Mouse (Mus musculus) heart, postnatal 0 days (tissue): ENCODE data around the gene Gm3336. TPM values are rescaled to one million over a fixed set of nuclear protein-coding genes. Genes with fewer than 3 reads are reported as not detected.
A peak's percentile ranks its signal among the peaks of the same experiment; 100 is the strongest.

Experiments
- ATAC-seq: fragments of 200-750 bp; cut with Nextera tagmentation; 2 replicates; pipeline ENCODE4 v1.8.0; 2017; ENCODE audit warnings: low read depth, moderate number of reproducible peaks, moderate library complexity; ENCODE audit not compliant: insufficient read depth
- DNase-seq: peaks from one replicate; pipeline ENCODE4 v3.0.0-alpha.2; 2016; ENCODE audit warnings: low spot score
- H3K27ac ChIP-seq: fragments of 300-500 bp; sonication (generic); 2 replicates; pipeline ENCODE4 v1.5.1; 2014; ENCODE audit warnings: low read depth, mild to moderate bottlenecking
- H3K27me3 ChIP-seq: fragments of 300-500 bp; sonication (generic); 2 replicates; pipeline ENCODE4 v1.6.1; 2014; ENCODE audit warnings: low read length, mixed read lengths; ENCODE audit not compliant: control insufficient read depth, insufficient read depth
- H3K36me3 ChIP-seq: fragments of 300-500 bp; sonication (generic); replicated peaks from 2 replicates; pipeline ENCODE4 v1.6.1; 2014; ENCODE audit warnings: low read length, mixed read lengths; ENCODE audit not compliant: control insufficient read depth, insufficient read depth
- H3K4me1 ChIP-seq: fragments of 300-500 bp; sonication (generic); 2 replicates; pipeline ENCODE4 v1.6.1; 2014; ENCODE audit warnings: antibody characterized with exemption; ENCODE audit not compliant: control insufficient read depth, insufficient read depth
- H3K4me2 ChIP-seq: fragments of 300-500 bp; sonication (generic); 2 replicates; pipeline ENCODE4 v1.6.1; 2014; ENCODE audit warnings: low read depth, mild to moderate bottlenecking, low read length, moderate library complexity
- H3K4me3 ChIP-seq: fragments of 300-500 bp; sonication (generic); 2 replicates; pipeline ENCODE4 v1.5.1; 2014; ENCODE audit warnings: low read depth, low read length
- H3K9ac ChIP-seq: fragments of 300-500 bp; sonication (generic); replicated peaks from 2 replicates; pipeline ENCODE4 v1.6.1; 2014; ENCODE audit warnings: low read depth, low read length, mixed read lengths
- H3K9me3 ChIP-seq: fragments of 300-500 bp; sonication (generic); replicated peaks from 2 replicates; pipeline ENCODE4 v1.6.1; 2016; ENCODE audit warnings: low read length; ENCODE audit not compliant: control insufficient read depth
- CTCF ChIP-seq: IDR thresholded peaks from 2 replicates; pipeline ENCODE4 v1.5.1; 2016; ENCODE audit warnings: antibody characterized with exemption, control low read depth, low read depth
- EP300 ChIP-seq: IDR thresholded peaks from 2 replicates; pipeline ENCODE4 v1.6.1; 2016; ENCODE audit warnings: antibody characterized with exemption, low read depth
- WGBS: fragments of 180-500 bp; shearing (Covaris S2); extraction: QIAGEN DNeasy Blood & Tissue Kit; methylation state at CpG from one replicate; pipeline ENCODE4 v1.1.7; 2014; 5-methylcytosine and 5-hydroxymethylcytosine counted together
- polyA plus RNA-seq: library from polyadenylated mRNA; unstranded; fragments of >200 nt; fragmentation: Nextera tagmentation; extraction: Ambion mirVana; gene quantifications from 2 replicates; pipeline ENCODE4 v1.2.1, GENCODE M21; 2015
- total RNA-seq: library from RNA; depleted of rRNA; stranded (reverse); fragments of >200 nt; gene quantifications from 2 replicates; pipeline ENCODE4 v1.2.3, GENCODE M21; 2014; ENCODE audit warnings: low replicate concordance

Gene Gm3336
- total and polyA plus RNA-seq, 2 experiments from 2014 or later = not detected

DNA sequence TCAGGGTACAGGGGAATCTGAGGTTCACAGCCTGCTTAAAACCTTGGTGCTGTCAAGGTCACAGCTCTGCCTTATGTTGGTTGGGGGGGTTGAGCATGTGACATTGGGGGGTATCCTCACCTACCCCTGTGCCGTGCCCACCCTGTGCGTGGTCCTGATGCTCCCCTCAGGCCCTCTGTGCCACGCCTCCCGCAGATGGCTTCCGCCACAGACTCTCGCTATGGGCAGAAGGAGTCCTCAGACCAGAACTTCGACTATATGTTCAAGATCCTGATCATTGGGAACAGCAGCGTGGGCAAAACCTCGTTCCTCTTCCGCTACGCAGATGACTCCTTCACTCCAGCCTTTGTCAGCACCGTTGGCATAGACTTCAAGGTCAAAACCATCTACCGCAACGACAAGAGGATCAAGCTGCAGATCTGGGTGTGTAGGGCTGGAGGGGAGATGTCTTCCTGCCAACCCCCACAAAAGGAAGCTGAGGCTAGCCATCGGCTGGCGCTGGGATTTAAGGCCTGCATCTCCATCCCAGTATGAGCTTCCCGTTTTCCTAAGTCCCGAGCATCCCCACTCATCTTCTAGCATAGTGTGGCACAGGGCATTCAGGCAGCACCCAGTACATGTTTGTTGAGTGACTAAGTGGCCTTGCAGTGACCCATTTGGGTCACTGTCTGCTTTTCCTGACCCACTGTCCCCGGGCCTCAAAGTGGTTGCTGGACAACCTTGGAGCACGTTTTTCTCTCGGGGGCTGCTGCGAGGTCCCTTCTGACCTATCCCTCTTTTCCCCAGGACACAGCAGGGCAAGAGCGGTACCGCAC is 37.5 kb downstream of the Gm3336 start:
- no peak for DNase-seq
- peak overlapping the region; percentile 71 for H3K4me3 ChIP-seq

DNA sequence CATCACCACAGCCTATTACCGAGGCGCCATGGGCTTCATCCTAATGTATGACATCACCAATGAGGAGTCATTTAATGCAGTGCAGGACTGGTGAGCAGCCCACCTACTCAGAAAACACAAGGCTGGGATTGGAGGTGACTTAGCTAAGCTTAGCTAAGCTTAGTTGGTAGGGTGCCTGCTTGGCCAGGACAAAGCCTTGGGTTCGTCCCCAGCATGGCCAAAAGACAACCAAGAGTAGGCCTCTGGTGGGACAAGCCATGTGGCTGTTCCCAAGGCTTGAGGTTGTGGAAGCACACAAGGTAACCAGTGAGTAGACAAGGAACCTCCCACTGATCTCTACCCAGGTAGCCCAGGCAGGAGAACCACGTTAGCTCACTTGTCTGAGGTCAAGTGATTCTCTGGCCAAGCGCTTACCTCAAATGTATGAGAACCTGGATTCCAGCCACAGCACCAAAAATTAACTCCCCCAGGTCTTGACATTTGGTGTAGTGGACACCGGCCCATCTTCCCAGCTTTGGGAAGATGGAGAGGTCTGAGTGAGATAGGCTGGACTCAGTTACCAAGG is 38.2 kb downstream of the Gm3336 start:
- H3K9me3 ChIP-seq = no peaks in the 10 kb centered on the region
- no peak overlapping the region for H3K9ac ChIP-seq
- H3K27me3 ChIP-seq = no peaks in the 10 kb centered on the region
- H3K4me1 ChIP-seq = peaks cover 28% of the 10 kb centered on the region
- H3K4me3 ChIP-seq = no peak overlapping the region
- 89% methylated on average over 6 of the region's 6 CpGs for WGBS
- peaks cover 28% of the 10 kb centered on the region for H3K36me3 ChIP-seq
- DNase-seq (no peak), ATAC-seq (no peak)
- no peak overlapping the region for H3K4me2 ChIP-seq
- TF ChIP-seq EP300 (no peak), CTCF (no peak)
- no peak overlapping the region for H3K27ac ChIP-seq

More for the DNA sequence above, 37.5 kb downstream of the Gm3336 start:
- WGBS = 80% methylated on average over 24 of the region's 24 CpGs
- no peak for ATAC-seq
- Histone ChIP-seq H3K4me2 (peak overlapping the region; percentile 92), H3K27ac (no peak overlapping the region), H3K9me3 (no peaks in the 10 kb centered on the region), H3K9ac (peak overlapping the region; percentile 74; the same call in 1 of the 2 replicates), H3K27me3 (no peaks in the 10 kb centered on the region), H3K36me3 (peaks cover 28% of the 10 kb centered on the region), H3K4me1 (peaks cover 28% of the 10 kb centered on the region)
- no peak for TF ChIP-seq CTCF
- TF ChIP-seq EP300 = no peak

DNA sequence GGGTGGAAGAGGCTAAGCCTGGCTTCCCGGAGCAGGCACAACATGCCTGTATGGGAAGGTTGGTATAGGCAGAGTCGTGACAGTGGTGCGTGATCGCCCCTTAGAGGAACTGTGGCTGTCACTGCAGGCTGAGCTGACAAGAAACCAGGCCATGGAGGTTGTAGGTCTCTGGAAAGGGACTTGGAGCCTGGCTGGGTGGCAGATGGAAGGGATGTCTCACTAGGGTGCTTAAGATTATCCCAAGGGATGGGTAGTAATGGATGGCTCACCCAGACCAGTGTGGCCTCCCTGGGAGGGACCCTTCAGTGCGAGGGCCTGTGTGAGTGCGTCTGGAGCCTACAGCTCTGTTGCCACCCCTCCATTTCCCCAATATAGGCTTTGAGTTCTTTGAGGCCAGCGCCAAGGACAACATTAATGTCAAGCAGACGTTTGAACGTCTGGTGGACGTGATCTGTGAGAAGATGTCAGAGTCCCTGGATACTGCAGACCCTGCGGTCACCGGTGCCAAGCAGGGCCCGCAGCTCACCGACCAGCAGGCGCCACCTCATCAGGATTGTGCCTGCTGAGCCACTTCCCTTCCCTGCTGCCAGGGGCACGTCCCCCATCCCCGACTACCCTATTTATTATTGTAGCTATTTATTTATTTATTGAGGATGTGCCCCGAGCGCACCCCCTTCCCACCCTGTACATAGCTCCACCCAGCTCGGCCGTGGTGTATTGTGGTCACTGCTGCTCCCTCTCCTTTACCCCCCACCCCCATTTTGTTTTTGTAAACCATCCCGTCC is 39.4 kb downstream of the Gm3336 start:
- no peak for DNase-seq
- 73% methylated on average over 22 of the region's 22 CpGs for WGBS

DNA sequence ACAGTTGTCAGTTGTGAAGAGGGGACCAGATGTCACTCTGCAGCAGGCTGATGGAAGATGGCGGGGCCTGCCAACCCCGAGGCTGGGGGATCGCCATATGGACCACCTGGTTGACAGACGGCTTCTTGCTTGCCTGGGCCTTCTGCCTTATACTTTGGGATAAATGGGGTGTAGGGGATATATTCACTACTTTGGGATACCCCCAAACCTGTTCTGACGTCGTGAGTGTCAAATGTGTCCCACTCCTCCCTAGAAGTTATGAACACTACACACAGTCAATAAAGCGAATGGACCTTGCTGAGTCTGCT is 39.9 kb downstream of the Gm3336 start:
- H3K9me3 ChIP-seq = no peaks in the 10 kb centered on the region
- ATAC-seq (no peak), DNase-seq (no peak)
- no peak overlapping the region for H3K4me2 ChIP-seq
- no peaks in the 10 kb centered on the region for H3K27me3 ChIP-seq
- WGBS = 88% methylated on average over 7 of the region's 7 CpGs
- H3K4me3 ChIP-seq = no peak overlapping the region
- peaks cover 27% of the 10 kb centered on the region for H3K4me1 ChIP-seq
- no peak overlapping the region for H3K9ac ChIP-seq
- TF ChIP-seq EP300 (no peak), CTCF (no peak)
- H3K36me3 ChIP-seq = peaks cover 28% of the 10 kb centered on the region
- H3K27ac ChIP-seq = no peak overlapping the region

More for the DNA sequence above, 39.4 kb downstream of the Gm3336 start:
- Histone ChIP-seq H3K36me3 (peaks cover 28% of the 10 kb centered on the region), H3K27ac (no peak overlapping the region), H3K4me1 (peaks cover 28% of the 10 kb centered on the region), H3K4me3 (no peak overlapping the region), H3K4me2 (no peak overlapping the region), H3K27me3 (no peaks in the 10 kb centered on the region), H3K9ac (no peak overlapping the region), H3K9me3 (no peaks in the 10 kb centered on the region)
- ATAC-seq = no peak
- TF ChIP-seq CTCF = peak; percentile 50
- TF ChIP-seq EP300 = no peak

DNA sequence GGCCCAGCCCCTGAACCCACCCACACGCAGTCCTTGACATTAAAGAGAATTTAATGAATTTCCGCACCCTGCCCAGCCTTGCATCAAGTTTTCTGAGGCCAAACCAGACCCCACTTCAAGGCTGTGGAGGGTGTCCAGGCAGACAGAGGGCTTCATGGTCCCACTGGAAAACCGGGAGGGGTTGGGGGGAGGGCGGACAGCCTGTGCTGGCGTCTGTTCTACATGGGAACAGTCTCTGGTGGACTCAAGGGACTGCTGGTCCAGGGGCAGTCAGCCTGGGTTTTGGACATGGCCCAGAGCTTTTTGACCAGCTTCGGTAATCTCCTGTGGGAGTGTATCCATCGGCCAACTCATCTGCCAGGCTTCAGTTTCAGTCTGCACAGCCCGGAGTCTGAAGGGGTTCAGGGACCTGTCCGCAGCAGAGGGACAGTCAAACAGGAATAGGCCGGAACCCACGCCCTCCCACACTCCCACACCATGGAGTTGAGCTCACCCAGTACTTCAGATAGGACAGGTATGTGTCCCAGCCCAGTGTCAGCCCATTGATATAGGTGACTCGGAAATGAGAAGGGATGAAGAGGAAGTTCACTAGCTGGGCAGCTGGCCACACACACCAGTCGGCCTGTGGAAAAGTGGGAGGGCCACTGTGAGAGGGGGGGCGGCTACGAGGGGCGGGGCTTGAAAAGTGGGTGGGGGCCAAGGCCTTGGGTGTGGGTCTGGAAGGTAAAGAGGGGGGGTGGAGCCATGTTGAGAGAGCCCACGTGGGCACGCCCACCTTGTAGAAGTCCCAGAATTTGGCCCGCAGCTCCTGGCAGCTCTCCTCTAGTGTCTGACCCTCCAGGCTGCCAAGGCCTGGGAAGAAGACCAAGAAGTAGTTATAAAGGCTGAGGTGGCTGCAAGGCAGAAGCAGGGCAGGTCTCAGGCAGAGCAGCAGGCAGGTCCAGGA is 40.5 kb downstream of the Gm3336 start:
- no peak for DNase-seq
- Histone ChIP-seq H3K27ac (no peak overlapping the region), H3K36me3 (peaks cover 28% of the 10 kb centered on the region), H3K4me2 (no peak overlapping the region), H3K27me3 (no peaks in the 10 kb centered on the region), H3K4me1 (peaks cover 21% of the 10 kb centered on the region), H3K9me3 (no peaks in the 10 kb centered on the region), H3K9ac (no peak overlapping the region), H3K4me3 (no peak overlapping the region)
- ATAC-seq = no peak
- 58% methylated on average over 19 of the region's 19 CpGs for WGBS
- TF ChIP-seq CTCF (no peak), EP300 (no peak)
